Mouse (Mus musculus) heart, embryonic 12.5 days (tissue): ENCODE results near the gene Prelp. TPM values are rescaled to one million over a fixed set of nuclear protein-coding genes. Genes with fewer than 3 reads are reported as not detected.
"Not testable (repeated sequence)": the region's sequence is repeated elsewhere in the genome, so short reads cannot be mapped to it uniquely, and the experiment has no call there.

Experiments
- ATAC-seq: fragments of 200-750 bp; cut with Nextera tagmentation; 2 replicates; pipeline ENCODE4 v1.8.0; 2017; ENCODE audit warnings: moderate TSS enrichment, moderate library complexity; ENCODE audit not compliant: insufficient number of reproducible peaks, low FRiP score
- H3K27ac ChIP-seq: fragments of 300-500 bp; sonication (generic); 2 replicates; pipeline ENCODE4 v1.5.1; 2016; ENCODE audit warnings: mild to moderate bottlenecking, moderate library complexity; ENCODE audit not compliant: poor library complexity, severe bottlenecking
- H3K27me3 ChIP-seq: fragments of 300-500 bp; sonication (generic); replicated peaks from 2 replicates; pipeline ENCODE4 v1.6.1; 2016; ENCODE audit warnings: mild to moderate bottlenecking, moderate library complexity
- H3K36me3 ChIP-seq: fragments of 300-500 bp; sonication (generic); 2 replicates; pipeline ENCODE4 v1.6.1; 2016; ENCODE audit warnings: mild to moderate bottlenecking, moderate library complexity
- H3K4me1 ChIP-seq: fragments of 300-500 bp; sonication (generic); replicated peaks from 2 replicates; pipeline ENCODE4 v1.6.1; 2016; ENCODE audit warnings: mild to moderate bottlenecking
- H3K4me2 ChIP-seq: fragments of 300-500 bp; sonication (generic); 2 replicates; pipeline ENCODE4 v1.6.1; 2016; ENCODE audit warnings: mild to moderate bottlenecking, moderate library complexity
- H3K4me3 ChIP-seq: fragments of 300-500 bp; sonication (generic); 2 replicates; pipeline ENCODE4 v1.5.1; 2016; ENCODE audit warnings: mild to moderate bottlenecking
- H3K9ac ChIP-seq: fragments of 300-500 bp; sonication (generic); 2 replicates; pipeline ENCODE4 v1.6.1; 2016; ENCODE audit warnings: mild to moderate bottlenecking, moderate library complexity
- H3K9me3 ChIP-seq: fragments of 300-500 bp; sonication (generic); replicated peaks from 2 replicates; pipeline ENCODE4 v1.6.1; 2016; ENCODE audit warnings: mild to moderate bottlenecking, moderate library complexity
- WGBS: fragments of 180-500 bp; shearing (Covaris S2); methylation state at CpG from one replicate; pipeline ENCODE4 v1.1.7; 2016; 5-methylcytosine and 5-hydroxymethylcytosine counted together
- polyA plus RNA-seq: library from polyadenylated mRNA; unstranded; fragments of >200 nt; fragmentation: Nextera tagmentation; extraction: Ambion mirVana; gene quantifications from 2 replicates; pipeline ENCODE4 v1.2.1, GENCODE M21; 2016

The Prelp gene
- polyA plus RNA-seq: 2.5 and 2.7 TPM in 2 replicates

DNA sequence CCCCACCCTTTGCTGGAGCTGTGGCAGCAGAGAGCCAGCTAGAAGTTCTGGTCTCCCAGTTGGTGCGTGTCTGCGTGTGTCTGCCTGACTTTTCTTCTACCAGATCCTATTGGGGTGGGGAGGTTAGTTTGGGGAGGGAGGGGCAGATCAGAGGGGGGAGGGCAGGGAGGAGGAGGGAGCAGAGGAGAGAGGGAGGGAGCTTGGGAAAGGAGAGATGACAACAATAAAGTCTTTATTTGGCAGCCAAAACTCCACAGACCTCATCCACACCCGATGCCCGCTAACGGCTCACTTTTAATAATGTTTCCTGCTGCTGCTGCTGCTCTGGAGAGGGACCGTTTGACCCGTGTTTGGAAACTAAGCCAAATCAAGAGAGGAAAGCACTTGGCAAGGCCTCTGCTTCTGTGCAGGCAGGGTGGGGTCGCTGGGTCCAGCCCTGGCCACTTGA, at the start of gene Prelp:
Prelp (minus strand) TSS at position 111 of the 448 bp plus-strand sequence.
- no peak within 1 kb of the TSS for H3K9ac ChIP-seq
- H3K9me3 ChIP-seq: no peaks in the 10 kb centered on the region
- 0 out of 2 replicates have a peak within 1 kb of the TSS, but pooled peaks have one; percentile 1 for H3K4me2 ChIP-seq
- ATAC-seq: peak; percentile 39; the same call in 1 of the 2 replicates
- H3K4me3 ChIP-seq: no peak within 1 kb of the TSS
- H3K4me1 ChIP-seq: peaks cover 44% of the 10 kb centered on the region
- no peaks in the 10 kb centered on the region for H3K27me3 ChIP-seq
- no peaks in the 10 kb centered on the region for H3K36me3 ChIP-seq
- peak within 1 kb of the TSS; percentile 44; the same call in 1 of the 2 replicates for H3K27ac ChIP-seq
- 26% methylated on average over 8 of the region's 8 CpGs for WGBS

DNA sequence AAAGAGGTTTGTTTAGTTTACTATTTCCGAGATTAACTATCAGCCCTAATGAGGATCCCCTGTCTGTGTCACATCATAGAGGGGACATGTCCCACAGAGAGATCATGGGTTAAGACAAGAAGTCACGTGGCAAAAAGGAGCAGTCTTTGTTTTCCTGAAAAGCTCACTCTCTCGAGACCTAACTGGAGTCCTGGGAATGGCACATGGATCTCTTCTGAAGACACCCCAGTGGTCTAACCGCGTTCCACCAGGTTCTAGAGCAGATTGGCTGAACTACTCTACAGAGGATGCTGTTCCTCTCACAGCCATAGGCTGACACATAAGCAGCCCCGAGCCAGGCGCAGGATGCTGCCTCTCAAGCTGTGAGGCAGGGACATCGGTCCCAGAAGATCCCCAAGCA, 48.2 kb upstream of the Prelp start:
- H3K4me2 ChIP-seq: no peak overlapping the region
- H3K4me1 ChIP-seq: peaks cover 21% of the 10 kb centered on the region
- no peaks in the 10 kb centered on the region for H3K36me3 ChIP-seq
- H3K27ac ChIP-seq: no peak overlapping the region
- WGBS: 78% methylated on average over 8 of the region's 8 CpGs
- H3K27me3 ChIP-seq: no peaks in the 10 kb centered on the region
- H3K4me3 ChIP-seq: no peak overlapping the region
- ATAC-seq: no peak
- no peak overlapping the region for H3K9ac ChIP-seq
- no peaks in the 10 kb centered on the region for H3K9me3 ChIP-seq

DNA sequence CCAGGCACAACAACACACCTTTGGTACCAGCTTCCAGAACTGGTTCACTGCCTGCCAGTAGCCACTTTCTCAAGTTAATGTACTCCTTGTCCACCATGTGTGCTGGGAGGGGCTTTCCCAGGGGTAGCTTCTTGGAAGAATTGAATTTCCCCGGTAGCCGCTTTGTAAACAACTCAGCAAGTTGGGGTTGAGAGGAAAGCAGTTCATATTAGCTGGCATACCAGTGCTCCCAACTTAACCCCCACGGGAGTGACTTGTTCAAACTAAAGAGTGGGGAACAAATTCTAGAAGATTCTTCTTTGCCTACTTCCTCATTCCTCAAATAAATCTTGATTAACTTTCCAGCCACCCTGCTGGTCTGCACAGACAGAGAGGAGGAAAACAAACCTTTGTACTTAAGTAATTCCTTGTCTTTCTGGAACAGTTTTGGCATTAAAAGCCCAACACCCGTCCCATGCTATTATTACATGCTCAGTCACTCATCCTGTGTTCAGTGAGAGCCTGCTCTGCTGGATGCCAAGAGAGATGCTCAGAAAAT, 47.6 kb upstream of the Prelp start:
- no peaks in the 10 kb centered on the region for H3K27me3 ChIP-seq
- no peak overlapping the region for H3K9ac ChIP-seq
- H3K4me1 ChIP-seq: peaks cover 21% of the 10 kb centered on the region
- H3K4me2 ChIP-seq: no peak overlapping the region
- ATAC-seq: no peak
- no peak overlapping the region for H3K4me3 ChIP-seq
- no peaks in the 10 kb centered on the region for H3K9me3 ChIP-seq
- 61% methylated on average over 4 of the region's 4 CpGs for WGBS
- H3K36me3 ChIP-seq: no peaks in the 10 kb centered on the region
- H3K27ac ChIP-seq: no peak overlapping the region

DNA sequence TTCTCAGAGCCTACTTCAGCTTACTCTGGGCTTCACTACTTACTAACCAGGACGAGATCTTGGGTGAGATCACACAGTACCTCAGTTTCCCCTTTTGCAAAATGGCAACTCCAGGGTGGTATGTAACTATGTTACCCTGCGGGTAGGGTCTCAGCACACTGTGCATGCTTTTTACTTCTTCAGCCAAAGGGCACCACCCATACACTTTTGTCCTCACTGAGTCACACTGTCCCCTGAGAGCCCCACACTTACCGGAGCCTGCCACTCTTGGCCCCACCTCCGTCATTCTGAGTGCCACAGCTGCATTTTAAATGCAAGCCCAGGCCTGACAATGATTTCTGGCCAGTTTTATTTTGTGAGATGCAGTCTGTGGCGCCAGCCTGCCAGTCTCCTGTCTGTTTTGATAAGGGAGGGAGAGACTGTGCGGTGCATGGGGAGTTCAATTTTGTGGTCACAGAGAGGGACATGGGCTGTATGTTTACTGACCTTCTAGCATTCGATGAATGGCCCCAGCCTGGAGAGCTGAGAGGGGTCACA, 46.3 kb upstream of the Prelp start:
- H3K36me3 ChIP-seq: no peaks in the 10 kb centered on the region
- no peak overlapping the region for H3K4me2 ChIP-seq
- H3K27me3 ChIP-seq: no peaks in the 10 kb centered on the region
- H3K4me3 ChIP-seq: no peak overlapping the region
- no peaks in the 10 kb centered on the region for H3K9me3 ChIP-seq
- H3K4me1 ChIP-seq: peaks cover 21% of the 10 kb centered on the region
- H3K9ac ChIP-seq: no peak overlapping the region; the same call in 1 of the 2 replicates
- WGBS: 56% methylated on average over 7 of the region's 7 CpGs
- ATAC-seq: no peak
- no peak overlapping the region for H3K27ac ChIP-seq

DNA sequence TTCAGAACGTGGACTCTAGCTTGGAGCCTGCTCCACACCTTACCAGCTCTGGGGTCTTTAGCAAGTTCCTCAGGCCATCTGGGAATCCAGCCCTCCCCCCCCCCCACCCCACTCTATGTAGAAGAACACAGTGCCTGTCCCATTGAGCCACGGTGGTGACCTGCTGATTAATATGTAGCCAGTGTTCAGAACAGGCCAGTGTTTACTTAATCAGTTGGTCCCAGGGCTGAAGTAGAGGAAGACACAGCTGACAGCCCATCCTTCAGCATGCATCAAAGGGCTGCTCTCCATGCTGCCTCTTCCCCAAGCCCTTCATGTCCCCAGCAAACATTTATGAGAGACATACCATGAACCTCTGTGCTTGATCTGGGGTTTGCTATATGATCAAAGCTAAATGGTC, 44.8 kb upstream of the Prelp start:
- Histone ChIP-seq H3K4me2 (no peak overlapping the region), H3K4me1 (peaks cover 32% of the 10 kb centered on the region), H3K27me3 (no peaks in the 10 kb centered on the region), H3K9me3 (no peaks in the 10 kb centered on the region), H3K9ac (no peak overlapping the region), H3K36me3 (no peaks in the 10 kb centered on the region), H3K4me3 (no peak overlapping the region), H3K27ac (no peak overlapping the region)
- no peak for ATAC-seq
- 71% methylated on average over 2 of the region's 2 CpGs for WGBS

DNA sequence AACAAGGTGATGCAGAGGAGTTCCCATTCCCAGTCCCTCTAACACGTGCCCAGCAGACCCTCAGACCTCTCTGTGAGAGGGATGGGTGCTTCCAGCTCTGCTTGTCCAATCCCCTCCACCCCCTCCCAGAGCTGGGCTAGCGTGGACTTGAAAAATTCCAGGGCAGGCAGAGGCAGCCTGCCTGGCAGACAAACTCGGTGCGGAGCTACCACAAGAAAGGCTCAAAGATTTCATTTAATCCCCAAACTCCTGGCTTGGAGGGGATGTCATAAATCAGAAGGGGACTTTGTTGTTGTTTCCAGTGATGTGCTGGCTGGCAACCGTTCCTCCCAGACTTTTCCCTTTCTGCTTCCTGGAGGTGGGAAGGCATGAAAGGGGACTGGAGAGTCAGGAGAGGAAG, 44.1 kb upstream of the Prelp start:
- H3K4me1 ChIP-seq: peaks cover 35% of the 10 kb centered on the region
- no peak for ATAC-seq
- no peak overlapping the region for H3K9ac ChIP-seq
- H3K4me3 ChIP-seq: no peak overlapping the region
- no peaks in the 10 kb centered on the region for H3K9me3 ChIP-seq
- 32% methylated on average over 5 of the region's 5 CpGs for WGBS
- H3K27ac ChIP-seq: no peak overlapping the region
- no peaks in the 10 kb centered on the region for H3K27me3 ChIP-seq
- H3K4me2 ChIP-seq: no peak overlapping the region
- no peaks in the 10 kb centered on the region for H3K36me3 ChIP-seq

DNA sequence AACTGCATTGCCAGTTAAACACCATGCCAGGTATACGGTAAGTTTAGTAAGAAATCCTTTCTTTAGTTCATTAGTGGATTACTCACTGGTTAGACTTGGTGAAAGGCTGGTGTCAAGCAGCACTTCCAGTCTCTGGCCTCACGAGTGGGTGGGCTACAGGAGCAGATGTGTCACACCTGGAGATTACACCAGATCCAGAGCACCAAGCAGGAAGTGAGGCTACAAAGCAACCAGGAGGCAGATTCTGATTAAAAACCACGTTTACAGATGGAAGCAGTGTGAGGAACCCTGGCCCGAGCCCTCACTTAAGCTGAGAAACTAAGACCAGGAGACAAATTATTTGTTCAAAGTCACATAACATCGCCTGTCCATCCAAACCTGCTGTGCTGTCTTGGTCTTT, 43.5 kb upstream of the Prelp start:
- Histone ChIP-seq H3K27ac (no peak overlapping the region), H3K27me3 (no peaks in the 10 kb centered on the region), H3K36me3 (no peaks in the 10 kb centered on the region), H3K4me2 (no peak overlapping the region), H3K9ac (no peak overlapping the region), H3K4me1 (peaks cover 35% of the 10 kb centered on the region), H3K4me3 (no peak overlapping the region), H3K9me3 (no peaks in the 10 kb centered on the region)
- ATAC-seq: no peak
- WGBS: 61% methylated on average over 5 of the region's 5 CpGs

DNA sequence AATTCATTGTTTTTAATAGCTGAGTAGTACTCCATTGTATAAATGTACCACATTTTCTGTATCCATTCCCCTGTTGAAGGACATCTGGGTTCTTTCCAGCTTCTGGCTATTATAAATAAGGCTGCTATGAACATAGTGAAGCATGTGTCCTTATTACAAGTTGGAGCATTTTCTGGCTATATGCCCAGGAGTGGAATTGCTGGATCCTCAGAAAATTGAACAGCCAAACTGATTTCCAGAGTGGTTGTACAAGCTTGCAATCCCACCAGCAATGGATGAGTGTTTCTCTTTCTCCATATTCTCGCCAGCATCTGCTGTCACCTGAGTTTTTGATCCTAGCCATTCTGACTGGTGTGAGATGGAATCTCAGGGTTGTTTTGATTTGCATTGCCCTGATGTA, 42.4 kb upstream of the Prelp start:
- not testable (repeated sequence) for H3K27ac ChIP-seq, H3K36me3 ChIP-seq, H3K9me3 ChIP-seq, H3K4me2 ChIP-seq, H3K9ac ChIP-seq, H3K27me3 ChIP-seq, H3K4me3 ChIP-seq, ATAC-seq
- peaks cover 35% of the 10 kb centered on the region for H3K4me1 ChIP-seq
- 76% methylated on average over 1 of the region's 1 CpGs for WGBS

DNA sequence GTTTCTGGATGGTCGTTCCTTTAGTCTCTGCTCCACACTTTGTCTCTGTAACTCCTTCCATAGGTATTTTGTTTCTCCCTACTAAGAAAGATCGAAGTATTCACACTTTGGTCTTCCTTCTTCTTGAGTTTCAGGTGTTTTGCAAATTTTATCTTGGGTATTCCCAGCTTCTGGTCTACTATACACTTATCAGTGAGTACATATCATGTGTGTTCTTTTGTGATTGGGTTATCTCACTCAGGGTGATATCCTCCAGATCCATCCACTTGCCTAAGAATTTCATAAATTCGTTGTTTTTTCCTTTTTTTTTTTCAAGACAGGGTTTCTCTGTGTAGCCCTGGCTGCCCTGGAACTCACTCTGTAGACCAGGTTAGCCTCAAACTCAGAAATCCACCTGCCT, 41.9 kb upstream of the Prelp start:
- H3K9me3 ChIP-seq, H3K4me2 ChIP-seq, H3K27me3 ChIP-seq, H3K36me3 ChIP-seq, ATAC-seq, H3K4me3 ChIP-seq, H3K9ac ChIP-seq, H3K27ac ChIP-seq: not testable (repeated sequence)
- peaks cover 35% of the 10 kb centered on the region for H3K4me1 ChIP-seq
- 71% methylated on average over 3 of the region's 3 CpGs for WGBS

DNA sequence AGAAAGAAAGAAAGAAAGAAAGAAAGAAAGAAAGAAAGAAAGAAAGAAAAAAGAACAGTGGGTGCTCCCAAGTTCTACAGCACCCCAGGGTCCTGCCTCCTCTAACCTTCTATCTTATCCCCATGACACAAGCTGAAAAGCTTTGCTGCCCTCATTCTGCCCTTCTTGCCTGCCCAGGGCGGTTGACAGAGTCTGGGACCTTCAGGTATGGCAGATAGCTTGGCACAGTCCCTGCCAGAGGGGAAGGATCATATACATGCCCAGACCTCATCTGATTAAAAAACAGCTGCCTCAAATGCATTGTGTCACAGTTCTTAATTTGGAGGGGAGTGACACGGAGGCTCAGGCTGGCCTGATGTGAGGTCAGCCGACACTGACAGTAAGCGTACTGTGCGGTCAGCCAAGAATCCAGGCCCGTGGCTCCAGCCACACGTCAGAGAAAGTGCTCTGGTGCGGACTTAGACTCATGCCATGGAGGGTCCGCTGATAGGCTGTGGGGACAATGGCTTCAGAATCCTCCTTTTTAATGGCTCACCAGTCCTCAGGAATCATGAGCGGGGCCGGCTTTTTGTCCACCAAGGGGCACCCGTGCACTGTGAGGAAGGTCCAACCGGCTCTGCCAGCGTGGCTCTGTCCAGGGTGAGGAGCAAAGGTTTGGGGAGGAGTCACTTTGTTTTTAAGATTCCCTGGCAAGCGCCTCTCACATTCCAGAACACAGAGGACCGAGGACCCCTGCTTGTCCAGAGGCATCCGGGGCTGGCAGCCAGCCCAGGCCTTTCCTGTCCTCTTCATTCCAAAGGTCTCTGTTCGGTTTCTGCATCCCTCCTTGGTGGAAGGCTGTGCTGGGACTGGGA, 40.3 kb upstream of the Prelp start:
- peak overlapping the region; percentile 47; the same call in 1 of the 2 replicates for H3K9ac ChIP-seq
- H3K4me1 ChIP-seq: peaks cover 27% of the 10 kb centered on the region
- H3K27ac ChIP-seq: peak overlapping the region; percentile 64; the same call in 1 of the 2 replicates
- H3K27me3 ChIP-seq: no peaks in the 10 kb centered on the region
- ATAC-seq: peak; percentile 85
- no peak overlapping the region; the same call in 1 of the 2 replicates for H3K4me3 ChIP-seq
- WGBS: 14% methylated on average over 18 of the region's 18 CpGs
- peak overlapping the region; percentile 56 for H3K4me2 ChIP-seq
- H3K9me3 ChIP-seq: no peaks in the 10 kb centered on the region
- H3K36me3 ChIP-seq: no peaks in the 10 kb centered on the region

DNA sequence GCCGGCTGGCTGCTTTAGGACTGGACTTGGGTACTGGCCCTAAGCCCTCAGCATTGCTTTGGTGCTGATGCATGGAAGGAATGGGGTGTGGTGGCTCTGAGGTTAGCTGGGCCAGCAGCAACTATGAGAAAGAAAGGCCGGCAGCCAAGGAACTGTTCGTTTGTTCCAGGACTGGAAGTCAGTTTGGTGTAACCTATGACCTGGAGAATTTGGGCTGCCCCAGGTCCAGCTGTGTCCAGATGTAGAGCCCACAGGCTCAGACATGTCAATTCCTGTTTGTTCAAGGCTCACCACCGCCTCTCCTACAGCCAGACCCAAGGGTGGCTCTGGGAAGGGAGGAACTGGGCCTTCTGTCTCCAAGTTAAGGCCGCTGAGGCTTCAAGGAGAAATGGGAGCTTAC, 38.3 kb upstream of the Prelp start:
- ATAC-seq: no peak
- no peaks in the 10 kb centered on the region for H3K9me3 ChIP-seq
- H3K27me3 ChIP-seq: no peaks in the 10 kb centered on the region
- no peak overlapping the region for H3K4me3 ChIP-seq
- 82% methylated on average over 5 of the region's 5 CpGs for WGBS
- no peak overlapping the region for H3K9ac ChIP-seq
- H3K4me2 ChIP-seq: no peak overlapping the region
- no peaks in the 10 kb centered on the region for H3K36me3 ChIP-seq
- peaks cover 26% of the 10 kb centered on the region for H3K4me1 ChIP-seq
- H3K27ac ChIP-seq: no peak overlapping the region
